In the genomic region with DNA sequence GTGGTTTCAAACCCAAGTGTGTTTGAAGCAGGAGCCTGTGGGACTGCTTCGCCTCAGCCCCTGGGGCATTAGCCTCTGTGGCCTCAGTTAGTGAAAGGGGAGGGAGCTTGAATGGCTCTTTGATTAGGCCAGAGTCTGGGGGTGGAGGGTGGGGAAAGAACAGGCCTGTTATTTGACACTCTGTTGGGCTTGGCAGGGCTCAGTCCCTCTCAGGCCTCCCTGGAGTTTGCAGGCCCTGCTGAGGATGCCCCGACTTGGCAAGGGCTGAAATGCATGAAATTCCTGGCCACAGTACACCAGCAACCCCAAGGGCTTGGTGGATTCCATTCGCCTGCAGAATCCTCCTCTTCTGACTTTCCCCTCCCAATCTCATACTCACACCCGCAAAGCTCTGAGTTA, we compare ENCODE assay signal across 9 mouse cellular contexts. TPM values are rescaled to one million over a fixed set of nuclear protein-coding genes. Genes with fewer than 3 reads are reported as not detected.
DNase-seq lines count a peak whose midpoint lies in the region; ATAC-seq and TF ChIP-seq lines count a peak whose summit lies in the region.
"Had no signal": no experiment of that assay in that cellular context is flagged by ENCODE, and none has a peak within 500 bp of the region (broad histone marks: within the 10 kb centered on the region; RNA-seq: fewer than 3 reads in every experiment).

No protein-coding gene starts in this region.

- no peaks in the 10 kb centered on the region; the same call in 1 of the 2 replicates for H3K9me3 ChIP-seq in forebrain, embryonic 16.5 days (ENCODE audit: control insufficient read depth, low read length)
- H3K9me3 ChIP-seq in hindbrain, embryonic 10.5 days: peaks cover 6% of the 10 kb centered on the region; the same call in 1 of the 2 replicates
- no peaks in the 10 kb centered on the region for H3K9me3 ChIP-seq in limb, embryonic 10.5 days (replicated peaks)
- 0 out of 2 replicates have a peak, but pooled peaks cover 4% of the 10 kb centered on the region for H3K9me3 ChIP-seq in midbrain, embryonic 12.5 days

- peak; percentile 92 for ATAC-seq in forebrain, embryonic 16.5 days
- ATAC-seq in midbrain, embryonic 12.5 days (ENCODE audit: low FRiP score, low read depth): peak; percentile 89

- 7% methylated on average over 4 of the region's 4 CpGs for WGBS in forebrain, embryonic 16.5 days
- 1% methylated on average over 4 of the region's 4 CpGs for WGBS in hindbrain, embryonic 10.5 days
- 7% methylated on average over 4 of the region's 4 CpGs for WGBS in limb, embryonic 10.5 days
- 3% methylated on average over 4 of the region's 4 CpGs for WGBS in midbrain, embryonic 12.5 days

- H3K4me3 ChIP-seq in forebrain, embryonic 16.5 days (replicated peaks; ENCODE audit: low read length): no peak overlapping the region
- H3K4me3 ChIP-seq in hindbrain, embryonic 10.5 days: no peak overlapping the region
- no peak overlapping the region for H3K4me3 ChIP-seq in limb, embryonic 10.5 days
- no peak overlapping the region for H3K4me3 ChIP-seq in midbrain, embryonic 12.5 days

- H3K9ac ChIP-seq in forebrain, embryonic 16.5 days (replicated peaks; ENCODE audit: low read depth, low read length): no peak overlapping the region
- no peak overlapping the region for H3K9ac ChIP-seq in midbrain, embryonic 12.5 days (replicated peaks)

- TF ChIP-seq CTCF in brain, embryonic 14.5 days (IDR thresholded peaks at IDR 0.05; ENCODE audit: borderline replicate concordance, extremely low read depth, insufficient read depth, insufficient read length): no peak

- no peak overlapping the region for H3K4me2 ChIP-seq in forebrain, embryonic 16.5 days (ENCODE audit: low read length)
- no peak overlapping the region for H3K4me2 ChIP-seq in midbrain, embryonic 12.5 days (replicated peaks)

- H3K4me1 ChIP-seq in forebrain, embryonic 16.5 days (replicated peaks; ENCODE audit: control insufficient read depth, insufficient read depth, low read length): peaks cover 14% of the 10 kb centered on the region
- H3K4me1 ChIP-seq in hindbrain, embryonic 10.5 days (replicated peaks): peaks cover 44% of the 10 kb centered on the region
- H3K4me1 ChIP-seq in limb, embryonic 10.5 days: peaks cover 39% of the 10 kb centered on the region
- H3K4me1 ChIP-seq in midbrain, embryonic 12.5 days: peaks cover 31% of the 10 kb centered on the region

- DNase-seq in MN1 (ENCODE audit: low spot score): peak; percentile 56
- DNase-seq in brain, embryonic 14.5 days (ENCODE audit: low read depth): peak; percentile 97
- DNase-seq in hindbrain, embryonic 10.5 days (ENCODE audit: low spot score): peak; percentile 86
- peak; percentile 75 for DNase-seq in limb, embryonic 10.5 days (ENCODE audit: low spot score)
- peak; percentile 82 for DNase-seq in yolk sac, embryonic 10.5 days (ENCODE audit: low spot score)
- no peak for DNase-seq in frontal cortex, postnatal 10 days (ENCODE audit: low spot score in 2 of 2)

- no peaks in the 10 kb centered on the region for H3K27me3 ChIP-seq in forebrain, embryonic 16.5 days (replicated peaks; ENCODE audit: control insufficient read depth, insufficient read depth, low read length)
- H3K27me3 ChIP-seq in hindbrain, embryonic 10.5 days (ENCODE audit: insufficient read depth, poor library complexity, severe bottlenecking): no peaks in the 10 kb centered on the region
- no peaks in the 10 kb centered on the region for H3K27me3 ChIP-seq in limb, embryonic 10.5 days (ENCODE audit: low read depth, poor library complexity, severe bottlenecking)
- no peaks in the 10 kb centered on the region for H3K27me3 ChIP-seq in midbrain, embryonic 12.5 days

- H3K27ac ChIP-seq in forebrain, embryonic 16.5 days (ENCODE audit: low read length): 0 out of 2 replicates have a peak overlapping the region, but pooled peaks have one; percentile 12
- peak overlapping the region; percentile 64 for H3K27ac ChIP-seq in hindbrain, embryonic 10.5 days
- H3K27ac ChIP-seq in limb, embryonic 10.5 days: peak overlapping the region; percentile 75
- H3K27ac ChIP-seq in midbrain, embryonic 12.5 days (replicated peaks): peak overlapping the region; percentile 43
- H3K27ac ChIP-seq: macrophage had no signal

- no peaks in the 10 kb centered on the region for H3K36me3 ChIP-seq in forebrain, embryonic 16.5 days (ENCODE audit: control insufficient read depth, insufficient read depth)
- no peaks in the 10 kb centered on the region for H3K36me3 ChIP-seq in hindbrain, embryonic 10.5 days
- H3K36me3 ChIP-seq in limb, embryonic 10.5 days: no peaks in the 10 kb centered on the region
- no peaks in the 10 kb centered on the region for H3K36me3 ChIP-seq in midbrain, embryonic 12.5 days

- no peak for TF ChIP-seq POLR2A in brain, embryonic 14.5 days (IDR thresholded peaks at IDR 0.05; ENCODE audit: borderline replicate concordance, extremely low read depth, insufficient read depth, insufficient read length, poor library complexity, severe bottlenecking)

RNA-seq across cellular contexts. Expression of gene Tlr1, which starts 55.3 kb away (rescaled TPM):
- polyA plus RNA-seq in brain, embryonic 14.5 days (2012; rRNA removed): 0.42 and 0.75 TPM in 2 replicates
- 0.22 and 0.47 TPM in 2 replicates for polyA plus RNA-seq in forebrain, embryonic 16.5 days (2015; fragmentation: Nextera tagmentation; extraction: Ambion mirVana)
- polyA plus RNA-seq in hindbrain, embryonic 10.5 days (2016; fragmentation: Nextera tagmentation; extraction: Ambion mirVana): 0.15 and 0.52 TPM in 2 replicates
- polyA plus RNA-seq in limb, embryonic 10.5 days (2016; fragmentation: Nextera tagmentation; extraction: Ambion mirVana): 0.19 and 0.28 TPM in 2 replicates
- polyA plus RNA-seq in midbrain, embryonic 12.5 days (2016; fragmentation: Nextera tagmentation; extraction: Ambion mirVana): 0.50 and 0.63 TPM in 2 replicates

Comparison
In these comparisons a context has a peak if more than half of its experiments do, and no peak if none do; other contexts are left out.
1. DNase-seq: peak in MN1 (single experiment), brain, embryonic 14.5 days (single experiment), hindbrain, embryonic 10.5 days (single experiment), limb, embryonic 10.5 days (single experiment) and yolk sac, embryonic 10.5 days (single experiment); none in frontal cortex, postnatal 10 days (0 of 2).
2. H3K27ac ChIP-seq: peak in every context shown above with its lines; median percentile 75 in limb, embryonic 10.5 days; 64 in hindbrain, embryonic 10.5 days; 43 in midbrain, embryonic 12.5 days; 12 in forebrain, embryonic 16.5 days.